Comparison of ENCODE assay signal across 8 mouse cellular contexts in genomic region chr7:28381017-28381790, GRCm38 (mm10). TPM values are rescaled to one million over a fixed set of nuclear protein-coding genes. Genes with fewer than 3 reads are reported as not detected.
DNase-seq lines count a peak whose midpoint lies in the region; ATAC-seq and TF ChIP-seq lines count a peak whose summit lies in the region.

No protein-coding gene starts in this region.

- TF ChIP-seq POLR2A in myocyte (IDR thresholded peaks at IDR 0.05; ENCODE audit: insufficient read length, low read depth), result peak; percentile 6
- TF ChIP-seq POLR2A in thymus, adult 2 months (IDR thresholded peaks at IDR 0.05; ENCODE audit: control insufficient read depth, extremely low read depth, insufficient read depth, low read length, poor library complexity), result 0 out of 2 replicates have a peak, but pooled peaks have one; percentile 54

- peak; percentile 93 to 95 for DNase-seq in B cell, adult 2 months
- DNase-seq in adrenal gland, adult 2 months, result peak; percentile 93
- DNase-seq in forebrain, postnatal 0 days, result peak; percentile 26
- DNase-seq in hindbrain, embryonic 14.5 days (ENCODE audit: low spot score), result peak; percentile 45
- DNase-seq in thymus, adult 2 months, result peak; percentile 85
- DNase-seq in left cerebral cortex, adult 18-20 months (ENCODE audit: low spot score in 2 of 2), result no peak

- peaks cover 21% of the 10 kb centered on the region for H3K4me1 ChIP-seq in forebrain, postnatal 0 days (ENCODE audit: insufficient read depth)
- peaks cover 33% of the 10 kb centered on the region for H3K4me1 ChIP-seq in hindbrain, embryonic 14.5 days (replicated peaks; ENCODE audit: control insufficient read depth, insufficient read depth, low read length)
- peaks cover 92% of the 10 kb centered on the region for H3K4me1 ChIP-seq in liver, embryonic 12.5 days
- H3K4me1 ChIP-seq in thymus, adult 2 months (replicated peaks; ENCODE audit: control insufficient read depth, insufficient read depth, low read length), result peaks cover 72% of the 10 kb centered on the region

- peaks cover 4% of the 10 kb centered on the region; the same call in 1 of the 2 replicates for H3K27me3 ChIP-seq in forebrain, postnatal 0 days (ENCODE audit: insufficient read depth, low read length)
- H3K27me3 ChIP-seq in hindbrain, embryonic 14.5 days (ENCODE audit: control insufficient read depth, insufficient read depth, low read length), result no peaks in the 10 kb centered on the region
- no peaks in the 10 kb centered on the region for H3K27me3 ChIP-seq in liver, embryonic 12.5 days (replicated peaks)
- H3K27me3 ChIP-seq in myocyte (ENCODE audit: control insufficient read depth, insufficient read depth, insufficient read length), result no peaks in the 10 kb centered on the region
- no peaks in the 10 kb centered on the region for H3K27me3 ChIP-seq in thymus, adult 2 months (ENCODE audit: control insufficient read depth, insufficient read depth, low read length)

- H3K4me3 ChIP-seq in forebrain, postnatal 0 days (ENCODE audit: low read depth, low read length), result peak overlapping the region; percentile 17; the same call in 1 of the 2 replicates
- 0 out of 2 replicates have a peak overlapping the region, but pooled peaks have one; percentile 1 for H3K4me3 ChIP-seq in hindbrain, embryonic 14.5 days (replicated peaks; ENCODE audit: low read length)
- H3K4me3 ChIP-seq in liver, embryonic 12.5 days, result peak overlapping the region; percentile 56
- H3K4me3 ChIP-seq in myocyte, result peak overlapping the region; percentile 30
- H3K4me3 ChIP-seq in thymus, adult 2 months (ENCODE audit: control insufficient read depth, insufficient read depth, low read length), result peak overlapping the region; percentile 42

- H3K27ac ChIP-seq in forebrain, postnatal 0 days (ENCODE audit: low read depth, low read length), result peak overlapping the region; percentile 72
- H3K27ac ChIP-seq in hindbrain, embryonic 14.5 days, result peak overlapping the region; percentile 76
- peak overlapping the region; percentile 92 for H3K27ac ChIP-seq in liver, embryonic 12.5 days
- H3K27ac ChIP-seq in thymus, adult 2 months (ENCODE audit: control insufficient read depth, insufficient read depth, low read length), result peak overlapping the region; percentile 98

- ATAC-seq in forebrain, postnatal 0 days, result peak; percentile 12
- no peak for ATAC-seq in hindbrain, embryonic 14.5 days (ENCODE audit: low FRiP score)
- ATAC-seq in liver, embryonic 12.5 days, result peak; percentile 48

- peak overlapping the region; percentile 9 for H3ac ChIP-seq in myocyte (ENCODE audit: control insufficient read depth, insufficient read length)

- 9% methylated on average over 30 of the region's 30 CpGs for WGBS in forebrain, postnatal 0 days
- 7% methylated on average over 30 of the region's 30 CpGs for WGBS in hindbrain, embryonic 14.5 days
- 3% methylated on average over 30 of the region's 30 CpGs for WGBS in liver, embryonic 12.5 days (ENCODE audit: insufficient replicate concordance)
- 1% methylated on average over 30 of the region's 30 CpGs for WGBS in thymus, adult 2 months

- H3K79me2 ChIP-seq in myocyte (ENCODE audit: control insufficient read depth, insufficient read depth), result peaks cover 23% of the 10 kb centered on the region

- H3K4me2 ChIP-seq in forebrain, postnatal 0 days (ENCODE audit: low read depth), result peak overlapping the region; percentile 45
- H3K4me2 ChIP-seq in hindbrain, embryonic 14.5 days (replicated peaks), result peak overlapping the region; percentile 42
- H3K4me2 ChIP-seq in liver, embryonic 12.5 days, result peak overlapping the region; percentile 86
- H3K4me2 ChIP-seq in myocyte (ENCODE audit: low read depth), result peak overlapping the region; percentile 92

- peak overlapping the region; percentile 41 for H3K9ac ChIP-seq in forebrain, postnatal 0 days
- H3K9ac ChIP-seq in hindbrain, embryonic 14.5 days, result peak overlapping the region; percentile 39
- H3K9ac ChIP-seq in liver, embryonic 12.5 days, result peak overlapping the region; percentile 83

- no peak for TF ChIP-seq CTCF in forebrain, postnatal 0 days (IDR thresholded peaks at IDR 0.05; ENCODE audit: low read depth)
- TF ChIP-seq CTCF in thymus, adult 2 months (IDR thresholded peaks at IDR 0.05; ENCODE audit: borderline replicate concordance, control insufficient read depth, extremely low read depth, insufficient read depth, low read length, poor library complexity), result no peak

- no peaks in the 10 kb centered on the region for H3K9me3 ChIP-seq in forebrain, postnatal 0 days (ENCODE audit: low read length)
- H3K9me3 ChIP-seq in hindbrain, embryonic 14.5 days (ENCODE audit: control insufficient read depth, low read length), result no peaks in the 10 kb centered on the region
- H3K9me3 ChIP-seq in liver, embryonic 12.5 days (replicated peaks), result no peaks in the 10 kb centered on the region

- peaks cover 5% of the 10 kb centered on the region for H3K36me3 ChIP-seq in forebrain, postnatal 0 days (ENCODE audit: insufficient read depth)
- H3K36me3 ChIP-seq in hindbrain, embryonic 14.5 days (replicated peaks; ENCODE audit: control insufficient read depth, insufficient read depth), result peaks cover 11% of the 10 kb centered on the region; the same call in 1 of the 2 replicates
- H3K36me3 ChIP-seq in liver, embryonic 12.5 days, result peaks cover 16% of the 10 kb centered on the region
- no peaks in the 10 kb centered on the region for H3K36me3 ChIP-seq in myocyte (ENCODE audit: control insufficient read depth, insufficient read depth)
- peaks cover 13% of the 10 kb centered on the region for H3K36me3 ChIP-seq in thymus, adult 2 months (ENCODE audit: control insufficient read depth, insufficient read depth, low read length)

TF ChIP-seq in myocyte, 11 proteins besides CTCF, POLR2A, EP300 and RAD21:
- TF ChIP-seq MYOG (IDR thresholded peaks at IDR 0.05; ENCODE audit: control insufficient read depth in 1 of 3, insufficient read depth in 1 of 3, insufficient read length in 2 of 3, low read depth in 2 of 3) (peak in 1 of 3 experiments; percentile 38), E2F4 (IDR thresholded peaks at IDR 0.05; ENCODE audit: insufficient read depth) (no peak)
TF ChIP-seq in myocyte: peak in this region for 1.

RNA-seq across cellular contexts. Expression of gene Zfp36, which starts 1.2 kb away (rescaled TPM):
- total RNA-seq in adrenal gland, adult 2 months (2021), result 10 to 100 TPM; 16.3 to 19.4 TPM
- polyA plus RNA-seq in adrenal gland, adult 2 months (2012; rRNA removed), result 25.9 and 32.3 TPM in 2 replicates
- total RNA-seq in forebrain, postnatal 0 days (2014; rRNA removed), result 2.8 and 4.0 TPM in 2 replicates
- polyA plus RNA-seq in forebrain, postnatal 0 days (2015; fragmentation: Nextera tagmentation; extraction: Ambion mirVana), result 2.3 and 3.8 TPM in 2 replicates
- polyA plus RNA-seq in hindbrain, embryonic 14.5 days (2014; fragmentation: Nextera tagmentation; extraction: Ambion mirVana), result 3.0 and 3.7 TPM in 2 replicates
- polyA plus RNA-seq in liver, embryonic 12.5 days (2016; fragmentation: Nextera tagmentation; extraction: Ambion mirVana), result 7.4 and 7.5 TPM in 2 replicates
- polyA plus RNA-seq in myocyte (2012; fragmentation: generic; extraction: Trizol), result 7.5 TPM
- polyA plus RNA-seq in thymus, adult 2 months (2012; rRNA removed), result 152 and 159 TPM in 2 replicates
- 1 to 10 TPM; 1.4 to 2.3 TPM for total RNA-seq in left cerebral cortex, adult 18-20 months (2021)

RNA-seq across cellular contexts. Expression of gene Plekhg2, which starts 8.8 kb away (rescaled TPM):
- 10 to 100 TPM; 14.9 to 15.6 TPM for total RNA-seq in adrenal gland, adult 2 months (2021)
- polyA plus RNA-seq in adrenal gland, adult 2 months (2012; rRNA removed), result 22.5 and 23.2 TPM in 2 replicates
- 20.3 and 25.7 TPM in 2 replicates for total RNA-seq in forebrain, postnatal 0 days (2014; rRNA removed)
- 9.0 and 11.4 TPM in 2 replicates for polyA plus RNA-seq in forebrain, postnatal 0 days (2015; fragmentation: Nextera tagmentation; extraction: Ambion mirVana)
- polyA plus RNA-seq in hindbrain, embryonic 14.5 days (2014; fragmentation: Nextera tagmentation; extraction: Ambion mirVana), result 21.5 and 25.5 TPM in 2 replicates
- polyA plus RNA-seq in liver, embryonic 12.5 days (2016; fragmentation: Nextera tagmentation; extraction: Ambion mirVana), result 13.7 and 14.4 TPM in 2 replicates
- polyA plus RNA-seq in myocyte (2012; fragmentation: generic; extraction: Trizol), result 15.8 TPM
- 187 and 211 TPM in 2 replicates for polyA plus RNA-seq in thymus, adult 2 months (2012; rRNA removed)
- total RNA-seq in left cerebral cortex, adult 18-20 months (2021), result 1 to 10 TPM; 4.8 to 5.2 TPM

RNA-seq across cellular contexts. Expression of gene Med29, which starts 11.3 kb away (rescaled TPM):
- total RNA-seq in adrenal gland, adult 2 months (2021), result 10 to 100 TPM; 39.6 to 49.7 TPM
- 72.1 and 88.5 TPM in 2 replicates for polyA plus RNA-seq in adrenal gland, adult 2 months (2012; rRNA removed)
- 32.5 and 35.1 TPM in 2 replicates for total RNA-seq in forebrain, postnatal 0 days (2014; rRNA removed)
- 39.2 and 47.6 TPM in 2 replicates for polyA plus RNA-seq in forebrain, postnatal 0 days (2015; fragmentation: Nextera tagmentation; extraction: Ambion mirVana)
- 39.2 and 44.5 TPM in 2 replicates for polyA plus RNA-seq in hindbrain, embryonic 14.5 days (2014; fragmentation: Nextera tagmentation; extraction: Ambion mirVana)
- polyA plus RNA-seq in liver, embryonic 12.5 days (2016; fragmentation: Nextera tagmentation; extraction: Ambion mirVana), result 35.1 and 36.8 TPM in 2 replicates
- 34.2 TPM for polyA plus RNA-seq in myocyte (2012; fragmentation: generic; extraction: Trizol)
- polyA plus RNA-seq in thymus, adult 2 months (2012; rRNA removed), result 56.0 and 65.3 TPM in 2 replicates
- 10 to 100 TPM; 20.3 to 22.0 TPM for total RNA-seq in left cerebral cortex, adult 18-20 months (2021)

RNA-seq across cellular contexts. Expression of gene Paf1, which starts 11.5 kb away (rescaled TPM):
- total RNA-seq in adrenal gland, adult 2 months (2021), result 100 to 1,000 TPM in 1 of 2 experiments, 10 to 100 TPM in 1; 73.4 to 104 TPM
- polyA plus RNA-seq in adrenal gland, adult 2 months (2012; rRNA removed), result 323 and 399 TPM in 2 replicates
- total RNA-seq in forebrain, postnatal 0 days (2014; rRNA removed), result 74.8 and 80.5 TPM in 2 replicates
- polyA plus RNA-seq in forebrain, postnatal 0 days (2015; fragmentation: Nextera tagmentation; extraction: Ambion mirVana), result 69.4 and 92.7 TPM in 2 replicates
- 73.9 and 74.3 TPM in 2 replicates for polyA plus RNA-seq in hindbrain, embryonic 14.5 days (2014; fragmentation: Nextera tagmentation; extraction: Ambion mirVana)
- polyA plus RNA-seq in liver, embryonic 12.5 days (2016; fragmentation: Nextera tagmentation; extraction: Ambion mirVana), result 36.5 and 42.4 TPM in 2 replicates
- polyA plus RNA-seq in myocyte (2012; fragmentation: generic; extraction: Trizol), result 34.3 TPM
- polyA plus RNA-seq in thymus, adult 2 months (2012; rRNA removed), result 146 and 182 TPM in 2 replicates
- total RNA-seq in left cerebral cortex, adult 18-20 months (2021), result 10 to 100 TPM; 54.8 to 59.0 TPM

RNA-seq across cellular contexts. Expression of gene Rps16, which starts 30.8 kb away (rescaled TPM):
- total RNA-seq in adrenal gland, adult 2 months (2021), result 1,000 to 10,000 TPM in 1 of 2 experiments, 100 to 1,000 TPM in 1; 895 to 1,085 TPM
- 555 and 709 TPM in 2 replicates for polyA plus RNA-seq in adrenal gland, adult 2 months (2012; rRNA removed)
- 205 and 300 TPM in 2 replicates for total RNA-seq in forebrain, postnatal 0 days (2014; rRNA removed)
- polyA plus RNA-seq in forebrain, postnatal 0 days (2015; fragmentation: Nextera tagmentation; extraction: Ambion mirVana), result 595 and 769 TPM in 2 replicates
- 521 and 677 TPM in 2 replicates for polyA plus RNA-seq in hindbrain, embryonic 14.5 days (2014; fragmentation: Nextera tagmentation; extraction: Ambion mirVana)
- 986 and 994 TPM in 2 replicates for polyA plus RNA-seq in liver, embryonic 12.5 days (2016; fragmentation: Nextera tagmentation; extraction: Ambion mirVana)
- polyA plus RNA-seq in myocyte (2012; fragmentation: generic; extraction: Trizol), result 4,542 TPM
- polyA plus RNA-seq in thymus, adult 2 months (2012; rRNA removed), result 1,733 and 1,891 TPM in 2 replicates
- 100 to 1,000 TPM; 462 to 497 TPM for total RNA-seq in left cerebral cortex, adult 18-20 months (2021)

Comparison
In these comparisons a context has a peak if more than half of its experiments do, and no peak if none do; other contexts are left out.
1. DNase-seq: peak in B cell, adult 2 months (2 of 2), adrenal gland, adult 2 months (single experiment), forebrain, postnatal 0 days (single experiment), hindbrain, embryonic 14.5 days (single experiment) and thymus, adult 2 months (single experiment); none in left cerebral cortex, adult 18-20 months (0 of 2).
2. H3K4me2 ChIP-seq: peak in every context shown above with its lines; median percentile 92 in myocyte; 86 in liver, embryonic 12.5 days; 45 in forebrain, postnatal 0 days; 42 in hindbrain, embryonic 14.5 days.
3. H3K4me3 ChIP-seq: peak in every context shown above with its lines; median percentile 56 in liver, embryonic 12.5 days; 42 in thymus, adult 2 months; 30 in myocyte; 17 in forebrain, postnatal 0 days; 1 in hindbrain, embryonic 14.5 days.
4. Peak in every context shown above with its lines, with median percentiles within 50 percentile points of each other: H3K27ac ChIP-seq and H3K9ac ChIP-seq.